Mouse (Mus musculus) limb, embryonic 13.5 days (tissue): Measurements from ENCODE around the gene Afp. TPM values are rescaled to one million over a fixed set of nuclear protein-coding genes. Genes with fewer than 3 reads are reported as not detected.

ENCODE experiments used
- ATAC-seq: fragments of 200-750 bp; cut with Nextera tagmentation; 2 replicates; pipeline ENCODE4 v1.8.0; 2017; ENCODE audit warnings: low read depth, moderate number of reproducible peaks, moderate TSS enrichment; ENCODE audit not compliant: low FRiP score
- H3K27ac ChIP-seq: fragments of 300-500 bp; sonication (generic); 2 replicates; pipeline ENCODE4 v1.5.1; 2015; ENCODE audit warnings: inconsistent platforms, mild to moderate bottlenecking, moderate library complexity
- H3K27me3 ChIP-seq: fragments of 300-500 bp; sonication (generic); 2 replicates; pipeline ENCODE4 v1.6.1; 2015; ENCODE audit warnings: mild to moderate bottlenecking, inconsistent platforms
- H3K36me3 ChIP-seq: fragments of 300-500 bp; sonication (generic); 2 replicates; pipeline ENCODE4 v1.6.1; 2015; ENCODE audit warnings: inconsistent platforms, mild to moderate bottlenecking, moderate library complexity
- H3K4me1 ChIP-seq: fragments of 300-500 bp; sonication (generic); 2 replicates; pipeline ENCODE4 v1.6.1; 2015; ENCODE audit warnings: inconsistent platforms
- H3K4me2 ChIP-seq: fragments of 300-500 bp; sonication (generic); replicated peaks from 2 replicates; pipeline ENCODE4 v1.6.1; 2015; ENCODE audit warnings: inconsistent platforms, mild to moderate bottlenecking, moderate library complexity
- H3K4me3 ChIP-seq: fragments of 300-500 bp; sonication (generic); 2 replicates; pipeline ENCODE4 v1.5.1; 2015; ENCODE audit warnings: moderate library complexity, mild to moderate bottlenecking, inconsistent platforms
- H3K9ac ChIP-seq: fragments of 300-500 bp; sonication (generic); 2 replicates; pipeline ENCODE4 v1.6.1; 2015; ENCODE audit warnings: mild to moderate bottlenecking, inconsistent platforms
- H3K9me3 ChIP-seq: fragments of 300-500 bp; sonication (generic); 2 replicates; pipeline ENCODE4 v1.6.1; 2016; ENCODE audit warnings: inconsistent platforms
- WGBS: fragments of 180-500 bp; shearing (Covaris S2); methylation state at CpG from one replicate; pipeline ENCODE4 v1.1.7; 2015; 5-methylcytosine and 5-hydroxymethylcytosine counted together
- polyA plus RNA-seq: library from polyadenylated mRNA; unstranded; fragments of >200 nt; fragmentation: Nextera tagmentation; extraction: Ambion mirVana; gene quantifications from 2 replicates; pipeline ENCODE4 v1.2.1, GENCODE M21; 2015

Afp gene
- polyA plus RNA-seq, 1 experiment from 2014 or later = 2.1 TPM

DNA sequence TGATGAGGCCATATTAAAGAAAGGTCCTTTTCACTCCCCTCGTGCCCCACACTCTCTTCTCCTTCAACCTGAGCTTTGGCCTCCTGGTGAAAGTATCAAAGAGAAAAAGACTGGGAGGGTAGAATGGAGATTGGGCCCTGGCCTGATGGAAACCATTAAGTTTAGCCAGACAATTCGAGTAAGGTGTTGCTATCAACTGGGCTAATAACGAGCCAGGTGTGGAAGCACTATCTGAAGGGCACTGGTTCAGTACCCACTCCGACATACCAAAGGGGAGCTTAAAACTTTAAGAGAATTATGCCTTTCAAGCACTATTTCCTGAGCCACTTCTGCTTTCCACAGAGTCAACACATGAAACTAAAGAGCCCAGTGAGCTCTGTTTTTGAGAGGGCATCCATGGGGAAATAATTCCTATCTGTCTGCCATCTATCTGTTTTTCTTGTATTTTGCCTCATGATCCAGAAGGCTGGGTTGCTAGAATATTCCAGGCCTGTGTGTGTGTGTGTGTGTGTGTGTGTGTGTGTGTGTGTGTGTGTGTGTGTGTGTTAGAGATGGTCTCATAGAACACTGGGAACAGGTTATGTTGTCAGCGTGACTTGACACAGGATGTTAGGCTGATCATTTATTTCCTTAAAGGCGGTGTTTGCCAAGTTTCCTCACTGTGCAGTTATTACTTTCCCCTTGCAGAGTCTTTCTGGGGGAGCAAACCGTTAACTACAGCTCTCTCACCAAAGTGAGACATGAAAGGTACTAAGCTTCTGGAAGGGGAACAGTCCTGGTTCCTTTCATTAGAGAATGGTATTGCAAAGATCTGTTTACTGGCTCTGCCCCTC lies 13.0 kb upstream of the Afp start:
- no peaks in the 10 kb centered on the region for H3K27me3 ChIP-seq
- no peak overlapping the region for H3K4me2 ChIP-seq
- H3K9me3 ChIP-seq = no peaks in the 10 kb centered on the region
- ATAC-seq = no peak
- no peaks in the 10 kb centered on the region for H3K4me1 ChIP-seq
- H3K4me3 ChIP-seq = no peak overlapping the region
- H3K27ac ChIP-seq = no peak overlapping the region
- 47% methylated on average over 7 of the region's 7 CpGs for WGBS
- H3K9ac ChIP-seq = no peak overlapping the region
- H3K36me3 ChIP-seq = no peaks in the 10 kb centered on the region

DNA sequence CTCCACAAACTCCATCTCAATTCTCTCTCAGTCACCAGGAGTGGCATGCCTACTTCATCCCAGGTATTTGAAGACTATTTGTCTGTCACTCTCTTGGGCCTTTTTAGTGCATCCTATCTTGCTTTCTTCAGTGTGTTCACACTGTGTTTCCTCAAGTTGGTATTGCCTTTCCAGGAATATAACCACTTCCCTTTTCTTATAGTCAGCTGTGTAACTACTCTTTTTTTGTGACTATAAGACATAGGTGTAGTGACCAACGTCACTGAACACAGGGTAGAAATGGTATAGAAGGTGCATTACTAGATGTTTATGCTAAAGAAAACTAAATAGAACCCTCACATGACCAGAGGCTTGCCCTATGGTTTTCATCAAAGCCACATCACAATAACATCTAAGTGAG lies 11.7 kb upstream of the Afp start:
- Histone ChIP-seq H3K9me3 (no peaks in the 10 kb centered on the region), H3K27ac (no peak overlapping the region), H3K4me3 (no peak overlapping the region), H3K4me2 (no peak overlapping the region), H3K27me3 (no peaks in the 10 kb centered on the region), H3K4me1 (no peaks in the 10 kb centered on the region), H3K9ac (no peak overlapping the region), H3K36me3 (no peaks in the 10 kb centered on the region)
- ATAC-seq = no peak
- WGBS = 84% methylated on average over 1 of the region's 1 CpGs

DNA sequence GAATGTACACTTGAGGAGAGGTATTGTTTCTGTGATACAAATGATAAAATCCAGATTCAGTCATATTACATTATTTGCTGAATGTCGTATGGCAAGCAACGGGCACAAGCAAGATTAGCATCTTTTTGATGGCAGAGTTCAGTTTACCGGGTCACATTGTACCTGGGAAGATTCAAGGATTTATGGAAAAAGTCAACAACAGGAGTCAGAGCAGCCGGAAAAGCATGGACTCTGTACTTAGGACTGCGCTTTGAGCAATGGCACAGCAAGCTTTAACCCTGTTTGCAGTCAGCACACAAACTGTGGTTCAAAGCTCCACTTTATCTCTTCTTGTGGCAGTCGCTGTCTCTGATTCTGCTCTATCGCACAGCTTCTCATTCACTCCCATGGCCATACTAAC lies 4.9 kb upstream of the Afp start:
- Histone ChIP-seq H3K36me3 (no peaks in the 10 kb centered on the region), H3K9me3 (no peaks in the 10 kb centered on the region), H3K4me2 (no peak overlapping the region), H3K27me3 (no peaks in the 10 kb centered on the region), H3K4me3 (no peak overlapping the region), H3K9ac (no peak overlapping the region), H3K27ac (no peak overlapping the region), H3K4me1 (no peaks in the 10 kb centered on the region)
- WGBS = 94% methylated on average over 7 of the region's 7 CpGs
- ATAC-seq = no peak

DNA sequence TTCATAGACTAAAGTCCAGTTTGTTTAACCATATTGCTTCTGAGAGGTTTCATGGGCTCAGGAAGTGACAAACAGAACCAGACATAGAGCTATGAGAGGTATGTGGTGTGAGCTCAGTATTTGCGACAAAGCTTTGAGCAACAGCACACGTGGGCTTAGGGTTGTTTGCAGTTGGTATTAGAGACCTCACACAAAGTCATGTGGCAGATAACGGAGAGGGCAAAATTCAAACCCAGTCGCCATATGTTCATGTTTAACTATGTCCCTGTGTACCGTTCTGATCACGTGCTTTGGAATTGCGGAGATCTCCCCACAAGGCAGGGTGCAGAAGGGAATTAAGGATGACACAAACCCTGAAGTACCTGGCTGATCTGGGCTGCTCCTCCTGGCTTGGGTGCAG lies 2.2 kb upstream of the Afp start:
- ATAC-seq = no peak
- H3K4me1 ChIP-seq = no peaks in the 10 kb centered on the region
- no peak overlapping the region for H3K4me3 ChIP-seq
- H3K36me3 ChIP-seq = no peaks in the 10 kb centered on the region
- no peak overlapping the region for H3K9ac ChIP-seq
- H3K27me3 ChIP-seq = no peaks in the 10 kb centered on the region
- H3K27ac ChIP-seq = no peak overlapping the region
- no peaks in the 10 kb centered on the region for H3K9me3 ChIP-seq
- no peak overlapping the region for H3K4me2 ChIP-seq
- 75% methylated on average over 7 of the region's 7 CpGs for WGBS

DNA sequence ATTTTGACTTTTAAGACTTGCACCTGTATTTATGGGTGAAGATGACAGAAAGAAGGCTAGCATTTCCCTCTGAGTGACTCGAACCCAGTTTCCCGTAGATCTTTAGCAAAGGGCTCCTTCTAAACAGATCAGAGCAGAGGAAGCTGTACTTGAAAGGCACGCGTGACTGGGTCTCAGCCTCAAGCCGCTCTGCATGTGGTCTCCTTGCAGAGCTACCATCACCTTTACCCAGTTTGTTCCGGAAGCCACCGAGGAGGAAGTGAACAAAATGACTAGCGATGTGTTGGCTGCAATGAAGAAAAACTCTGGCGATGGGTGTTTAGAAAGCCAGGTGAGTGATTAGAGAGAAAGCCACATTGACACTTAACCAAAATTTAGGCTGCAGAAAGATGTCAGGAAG lies 1.9 kb downstream of the Afp start:
- Histone ChIP-seq H3K4me3 (no peak overlapping the region), H3K9me3 (no peaks in the 10 kb centered on the region), H3K36me3 (no peaks in the 10 kb centered on the region), H3K27me3 (no peaks in the 10 kb centered on the region), H3K9ac (no peak overlapping the region), H3K4me2 (no peak overlapping the region), H3K4me1 (no peaks in the 10 kb centered on the region), H3K27ac (no peak overlapping the region)
- no peak for ATAC-seq
- WGBS = 80% methylated on average over 9 of the region's 9 CpGs

DNA sequence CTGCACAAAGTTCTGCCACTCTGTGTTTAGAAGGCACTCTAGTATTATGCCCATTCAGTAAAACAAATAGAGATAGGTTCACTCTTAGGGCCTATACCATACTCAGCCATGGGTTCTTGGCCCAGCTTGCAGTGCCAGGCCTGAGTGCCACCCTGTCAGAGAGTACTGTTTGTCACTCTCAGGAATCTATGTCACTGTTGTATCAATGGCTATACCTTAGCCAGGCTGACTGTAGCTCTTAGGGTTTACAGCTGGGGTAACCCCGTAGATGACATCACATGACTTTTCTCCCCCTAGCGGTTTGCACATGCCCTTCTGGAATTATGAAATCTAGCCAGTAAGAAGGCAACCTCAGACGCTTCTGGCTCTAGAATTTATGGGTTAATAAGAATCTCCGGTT lies 3.8 kb downstream of the Afp start:
- H3K4me1 ChIP-seq = no peaks in the 10 kb centered on the region
- no peak overlapping the region for H3K4me2 ChIP-seq
- ATAC-seq = no peak
- no peaks in the 10 kb centered on the region for H3K36me3 ChIP-seq
- WGBS = 86% methylated on average over 4 of the region's 4 CpGs
- H3K27ac ChIP-seq = no peak overlapping the region
- H3K27me3 ChIP-seq = no peaks in the 10 kb centered on the region
- H3K4me3 ChIP-seq = no peak overlapping the region
- H3K9ac ChIP-seq = no peak overlapping the region
- H3K9me3 ChIP-seq = no peaks in the 10 kb centered on the region

DNA sequence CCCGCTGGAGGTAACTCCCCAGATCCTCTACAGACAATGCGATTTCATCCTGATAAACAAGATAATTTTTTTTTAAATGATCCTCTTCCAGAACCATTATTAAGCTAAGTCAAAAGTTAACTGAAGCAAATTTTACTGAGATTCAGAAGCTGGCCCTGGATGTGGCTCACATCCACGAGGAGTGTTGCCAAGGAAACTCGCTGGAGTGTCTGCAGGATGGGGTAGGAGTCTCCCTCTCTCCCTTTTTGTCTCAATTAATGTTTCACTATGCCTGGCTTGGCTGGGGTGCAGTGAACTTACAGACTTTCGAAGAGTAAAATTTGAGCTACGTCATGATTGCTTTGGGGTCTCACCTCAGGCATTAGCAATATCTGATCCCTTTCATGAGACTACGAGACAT lies 9.0 kb downstream of the Afp start:
- 80% methylated on average over 7 of the region's 7 CpGs for WGBS
- H3K36me3 ChIP-seq = no peaks in the 10 kb centered on the region
- H3K4me1 ChIP-seq = no peaks in the 10 kb centered on the region
- ATAC-seq = no peak
- no peak overlapping the region for H3K27ac ChIP-seq
- H3K4me2 ChIP-seq = no peak overlapping the region
- no peaks in the 10 kb centered on the region for H3K27me3 ChIP-seq
- H3K4me3 ChIP-seq = no peak overlapping the region
- no peaks in the 10 kb centered on the region for H3K9me3 ChIP-seq
- H3K9ac ChIP-seq = no peak overlapping the region

DNA sequence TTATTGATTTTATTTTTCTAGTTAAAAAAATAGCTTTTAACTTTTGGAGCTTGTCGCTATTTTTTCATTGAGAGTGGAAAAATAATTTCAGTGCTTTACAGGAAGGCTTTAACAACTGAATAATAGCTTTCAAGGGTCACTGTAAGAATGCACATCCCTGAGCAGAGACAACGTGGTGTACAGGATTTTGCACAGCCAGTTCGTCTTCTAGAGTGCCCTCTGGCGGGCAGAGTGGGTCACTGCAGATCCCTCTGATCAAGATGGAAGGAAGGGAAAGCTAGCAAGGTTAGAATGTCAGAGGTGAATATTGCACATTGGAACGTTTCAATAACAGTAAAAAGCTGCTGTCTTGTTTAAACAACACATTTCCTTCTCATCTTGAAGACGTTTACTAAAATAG lies 10.2 kb downstream of the Afp start:
- H3K27me3 ChIP-seq = no peaks in the 10 kb centered on the region
- H3K9ac ChIP-seq = no peak overlapping the region
- no peak for ATAC-seq
- no peaks in the 10 kb centered on the region for H3K36me3 ChIP-seq
- no peaks in the 10 kb centered on the region for H3K4me1 ChIP-seq
- no peak overlapping the region for H3K4me3 ChIP-seq
- WGBS = 7% methylated on average over 6 of the region's 6 CpGs
- no peaks in the 10 kb centered on the region for H3K9me3 ChIP-seq
- H3K4me2 ChIP-seq = no peak overlapping the region
- H3K27ac ChIP-seq = no peak overlapping the region

DNA sequence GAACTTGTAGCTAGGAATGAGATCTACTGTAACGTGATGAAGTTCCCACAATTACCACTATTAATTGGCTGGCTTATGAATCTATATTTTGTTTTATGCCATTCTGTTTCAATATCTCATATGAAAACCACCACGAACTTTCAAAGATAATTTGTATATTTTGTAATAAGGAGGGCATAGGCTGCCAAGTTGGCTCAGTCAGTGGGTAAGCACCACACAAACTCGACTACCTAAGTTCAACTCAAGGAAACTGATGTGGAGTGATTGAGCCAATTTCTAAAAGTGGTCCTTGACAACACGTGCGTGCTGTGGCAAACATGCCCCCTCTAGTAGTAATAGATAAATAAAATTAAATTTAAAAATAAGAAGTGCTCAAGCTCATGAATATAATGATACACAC lies 11.2 kb downstream of the Afp start:
- no peak overlapping the region for H3K27ac ChIP-seq
- no peaks in the 10 kb centered on the region for H3K36me3 ChIP-seq
- no peak overlapping the region for H3K4me3 ChIP-seq
- H3K9me3 ChIP-seq = no peaks in the 10 kb centered on the region
- no peaks in the 10 kb centered on the region for H3K27me3 ChIP-seq
- H3K9ac ChIP-seq = no peak overlapping the region
- WGBS = 85% methylated on average over 5 of the region's 5 CpGs
- no peak for ATAC-seq
- no peaks in the 10 kb centered on the region for H3K4me1 ChIP-seq
- no peak overlapping the region for H3K4me2 ChIP-seq

DNA sequence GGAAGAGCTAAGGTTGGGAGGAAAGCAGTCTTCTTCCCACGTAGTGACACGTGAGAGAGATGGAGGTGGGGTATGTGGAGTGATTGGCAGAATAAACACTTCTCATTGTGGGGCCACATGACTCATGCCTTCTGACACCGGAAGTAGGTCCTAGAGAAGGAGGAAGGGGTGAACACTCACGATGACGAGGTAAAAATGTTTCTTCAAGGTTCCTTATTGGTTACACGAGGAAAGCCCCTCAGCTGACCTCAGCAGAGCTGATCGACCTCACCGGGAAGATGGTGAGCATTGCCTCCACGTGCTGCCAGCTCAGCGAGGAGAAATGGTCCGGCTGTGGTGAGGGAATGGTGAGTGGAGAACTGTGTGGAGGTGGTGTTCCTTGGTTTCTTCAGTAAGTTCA lies 14.2 kb downstream of the Afp start:
- Histone ChIP-seq H3K4me1 (no peaks in the 10 kb centered on the region), H3K9me3 (no peaks in the 10 kb centered on the region), H3K9ac (no peak overlapping the region), H3K27ac (no peak overlapping the region), H3K4me3 (no peak overlapping the region), H3K27me3 (no peaks in the 10 kb centered on the region), H3K36me3 (no peaks in the 10 kb centered on the region), H3K4me2 (no peak overlapping the region)
- no peak for ATAC-seq
- 80% methylated on average over 11 of the region's 11 CpGs for WGBS

DNA sequence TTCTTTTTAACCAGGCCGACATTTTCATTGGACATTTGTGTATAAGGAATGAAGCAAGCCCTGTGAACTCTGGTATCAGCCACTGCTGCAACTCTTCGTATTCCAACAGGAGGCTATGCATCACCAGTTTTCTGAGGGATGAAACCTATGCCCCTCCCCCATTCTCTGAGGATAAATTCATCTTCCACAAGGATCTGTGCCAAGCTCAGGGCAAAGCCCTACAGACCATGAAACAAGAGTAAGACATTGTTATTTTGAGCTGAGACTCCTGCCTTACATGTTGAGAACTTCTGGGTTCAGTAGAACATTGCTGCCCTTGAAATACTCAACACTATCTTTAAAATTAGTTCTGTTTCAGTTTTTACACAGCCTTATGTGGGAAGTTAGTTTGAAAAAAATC lies 16.0 kb downstream of the Afp start:
- Histone ChIP-seq H3K9ac (no peak overlapping the region), H3K4me2 (no peak overlapping the region), H3K9me3 (no peaks in the 10 kb centered on the region), H3K27ac (no peak overlapping the region), H3K27me3 (no peaks in the 10 kb centered on the region), H3K4me3 (no peak overlapping the region), H3K36me3 (no peaks in the 10 kb centered on the region), H3K4me1 (no peaks in the 10 kb centered on the region)
- ATAC-seq = no peak
- 84% methylated on average over 2 of the region's 2 CpGs for WGBS

DNA sequence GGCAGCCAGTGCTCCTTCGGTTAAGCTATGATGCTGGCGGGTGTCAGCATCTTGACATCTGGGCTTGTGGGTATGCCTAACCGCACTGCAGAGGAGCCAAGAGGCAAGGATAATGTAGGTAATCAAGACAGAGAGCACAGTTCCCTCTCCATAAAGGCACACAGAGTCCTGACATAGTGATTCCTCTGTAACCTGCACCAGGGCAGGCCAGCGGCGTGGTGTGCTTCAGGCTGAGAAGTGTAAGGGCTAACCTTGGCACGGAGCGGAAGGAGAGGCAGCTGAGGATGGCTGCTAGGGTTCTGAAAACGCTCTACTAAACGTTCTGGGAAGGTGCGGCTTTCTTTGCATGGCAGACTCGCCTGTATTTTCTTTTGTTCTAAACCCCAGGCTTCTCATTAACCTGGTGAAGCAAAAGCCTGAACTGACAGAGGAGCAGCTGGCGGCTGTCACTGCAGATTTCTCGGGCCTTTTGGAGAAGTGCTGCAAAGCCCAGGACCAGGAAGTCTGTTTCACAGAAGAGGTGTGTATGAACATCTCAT lies 16.9 kb downstream of the Afp start:
- 68% methylated on average over 13 of the region's 13 CpGs for WGBS
- H3K9me3 ChIP-seq = no peaks in the 10 kb centered on the region

More for the DNA sequence above, 16.9 kb downstream of the Afp start:
- Histone ChIP-seq H3K27ac (no peak overlapping the region), H3K27me3 (no peaks in the 10 kb centered on the region), H3K4me2 (no peak overlapping the region), H3K4me1 (no peaks in the 10 kb centered on the region), H3K9ac (no peak overlapping the region), H3K36me3 (no peaks in the 10 kb centered on the region), H3K4me3 (no peak overlapping the region)
- no peak for ATAC-seq
